Mouse (Mus musculus) forebrain, embryonic 10.5 days (tissue): ENCODE measurements around the gene Prss53. TPM values are rescaled to one million over a fixed set of nuclear protein-coding genes. Genes with fewer than 3 reads are reported as not detected.
"Not testable (repeated sequence)": the region's sequence is repeated elsewhere in the genome, so short reads cannot be mapped to it uniquely, and the experiment has no call there.

Source experiments
- DNase-seq: peaks from one replicate; pipeline ENCODE4 v3.0.0-alpha.2; 2017; ENCODE audit warnings: low spot score; ENCODE audit errors: extremely low spot score
- H3K27ac ChIP-seq: fragments of 300-500 bp; sonication (generic); 2 replicates; pipeline ENCODE4 v1.5.1; 2016; ENCODE audit warnings: mild to moderate bottlenecking
- H3K27me3 ChIP-seq: fragments of 300-500 bp; sonication (generic); 2 replicates; pipeline ENCODE4 v1.6.1; 2016; ENCODE audit warnings: mild to moderate bottlenecking; ENCODE audit not compliant: poor library complexity, severe bottlenecking
- H3K36me3 ChIP-seq: fragments of 300-500 bp; sonication (generic); replicated peaks from 2 replicates; pipeline ENCODE4 v1.6.1; 2016; ENCODE audit warnings: mild to moderate bottlenecking, moderate library complexity
- H3K4me1 ChIP-seq: fragments of 300-500 bp; sonication (generic); 2 replicates; pipeline ENCODE4 v1.6.1; 2016
- H3K4me3 ChIP-seq: fragments of 300-500 bp; sonication (generic); 2 replicates; pipeline ENCODE4 v1.5.1; 2016; ENCODE audit warnings: mild to moderate bottlenecking, moderate library complexity
- H3K9me3 ChIP-seq: fragments of 300-500 bp; sonication (generic); 2 replicates; pipeline ENCODE4 v1.6.1; 2016; ENCODE audit warnings: mild to moderate bottlenecking, moderate library complexity
- WGBS: fragments of 180-500 bp; shearing (Covaris S2); methylation state at CpG from one replicate; pipeline ENCODE4 v1.1.7; 2016; 5-methylcytosine and 5-hydroxymethylcytosine counted together
- polyA plus RNA-seq: library from polyadenylated mRNA; unstranded; fragments of >200 nt; fragmentation: Nextera tagmentation; extraction: Ambion mirVana; gene quantifications from 2 replicates; pipeline ENCODE4 v1.2.1, GENCODE M21; 2016

Gene Prss53
- polyA plus RNA-seq, 1 experiment from 2014 or later, result 0.32 TPM

DNA sequence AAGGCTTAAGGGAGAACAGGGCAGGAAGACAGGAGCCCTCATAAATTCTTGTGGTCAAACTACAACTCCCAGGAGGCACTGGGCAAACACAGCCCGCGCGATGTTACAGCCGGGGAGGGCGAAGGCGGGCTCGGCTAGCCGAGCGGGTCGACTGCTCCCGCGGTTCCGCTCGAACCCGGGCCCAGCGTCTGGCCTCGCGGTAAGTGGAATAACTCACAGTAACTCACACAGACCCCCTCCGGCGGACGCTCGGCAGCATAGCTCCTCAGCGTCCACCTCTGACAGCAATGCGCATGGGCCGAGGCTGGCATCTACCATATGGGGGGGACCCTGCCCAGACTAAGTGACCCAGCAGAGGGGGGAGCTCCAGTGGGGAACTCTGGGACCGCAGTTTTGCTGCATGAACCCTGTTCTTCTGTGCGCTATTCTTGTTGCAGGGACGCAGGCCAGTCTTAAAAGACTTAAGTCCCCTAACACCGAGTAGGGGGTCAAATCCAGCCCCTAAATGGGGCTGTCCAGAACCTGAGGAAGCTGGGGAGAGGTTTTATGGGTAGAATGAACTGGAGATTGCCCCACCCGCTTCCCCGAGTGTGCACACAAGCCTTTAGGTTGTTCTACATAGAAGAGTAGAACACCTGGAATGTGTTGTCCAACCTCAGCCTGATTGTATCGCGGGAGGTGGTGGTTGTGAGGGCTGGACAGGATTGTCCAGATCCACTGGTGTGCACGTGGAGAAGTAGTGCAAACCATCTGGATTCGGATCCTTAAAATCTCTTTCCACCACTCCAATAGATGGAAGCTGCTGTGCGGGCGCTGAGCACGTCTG, 13.4 kb upstream of the Prss53 start, which contains the start of gene Bckdk:
Bckdk (plus strand) TSS at position 112 of the 826 bp plus-strand sequence.
- H3K4me1 ChIP-seq, result peaks cover 15% of the 10 kb centered on the region
- WGBS, result 9% methylated on average over 38 of the region's 38 CpGs
- H3K36me3 ChIP-seq, result peaks cover 44% of the 10 kb centered on the region
- H3K4me3 ChIP-seq, result peak within 1 kb of the TSS; percentile 76
- peak within 1 kb of the TSS; percentile 93 for H3K27ac ChIP-seq
- no peaks in the 10 kb centered on the region for H3K9me3 ChIP-seq
- no peaks in the 10 kb centered on the region for H3K27me3 ChIP-seq
- peak; percentile 76 for DNase-seq

DNA sequence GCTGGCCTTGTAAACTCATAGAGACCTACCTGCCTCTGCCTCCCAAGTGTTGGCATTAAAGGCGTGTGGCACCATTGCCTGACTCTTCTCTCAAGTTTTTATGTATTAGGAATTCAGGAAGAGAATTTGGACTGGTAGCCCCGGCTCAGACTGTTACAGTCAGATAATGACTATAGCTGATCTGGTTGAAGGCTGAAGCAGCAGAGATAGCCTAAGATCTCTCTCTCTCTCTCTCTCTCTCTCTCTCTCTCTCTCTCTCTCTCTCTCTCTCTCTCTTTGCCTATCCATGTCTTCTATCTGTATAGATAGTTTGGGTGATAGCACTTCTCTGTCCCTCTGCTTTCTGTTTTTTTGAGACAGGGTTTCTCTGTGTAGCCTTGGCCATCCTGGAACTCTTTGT, 11.0 kb upstream of the Prss53 start:
- no peaks in the 10 kb centered on the region for H3K27me3 ChIP-seq
- no peak overlapping the region for H3K27ac ChIP-seq
- 84% methylated on average over 2 of the region's 2 CpGs for WGBS
- DNase-seq, result no peak
- H3K9me3 ChIP-seq, result no peaks in the 10 kb centered on the region
- H3K4me1 ChIP-seq, result peaks cover 15% of the 10 kb centered on the region
- H3K36me3 ChIP-seq, result peaks cover 20% of the 10 kb centered on the region
- no peak overlapping the region for H3K4me3 ChIP-seq

DNA sequence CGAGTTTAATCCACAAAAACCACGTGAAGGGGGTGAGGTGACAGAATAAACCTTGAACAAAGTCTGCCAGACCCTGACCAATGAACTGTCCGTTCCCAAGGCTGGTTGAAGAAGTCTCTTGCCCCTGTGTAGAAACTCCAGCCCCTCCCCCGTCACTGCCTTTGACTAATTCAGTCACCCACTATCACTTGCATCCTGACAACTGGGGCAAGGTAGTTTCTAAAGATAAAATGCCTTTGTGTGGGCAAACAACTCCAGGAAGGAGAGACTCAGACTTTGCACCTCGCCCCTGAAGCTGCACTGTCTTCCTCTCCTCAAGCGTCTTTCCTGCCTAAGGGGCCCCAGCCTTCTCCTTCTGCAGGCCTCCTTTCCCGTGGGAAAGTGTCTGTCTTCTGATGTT, 9.2 kb upstream of the Prss53 start:
- WGBS, result 45% methylated on average over 7 of the region's 7 CpGs
- Histone ChIP-seq H3K4me3 (no peak overlapping the region), H3K36me3 (peaks cover 2% of the 10 kb centered on the region), H3K27me3 (no peaks in the 10 kb centered on the region), H3K27ac (no peak overlapping the region), H3K9me3 (no peaks in the 10 kb centered on the region), H3K4me1 (peaks cover 19% of the 10 kb centered on the region)
- no peak for DNase-seq

DNA sequence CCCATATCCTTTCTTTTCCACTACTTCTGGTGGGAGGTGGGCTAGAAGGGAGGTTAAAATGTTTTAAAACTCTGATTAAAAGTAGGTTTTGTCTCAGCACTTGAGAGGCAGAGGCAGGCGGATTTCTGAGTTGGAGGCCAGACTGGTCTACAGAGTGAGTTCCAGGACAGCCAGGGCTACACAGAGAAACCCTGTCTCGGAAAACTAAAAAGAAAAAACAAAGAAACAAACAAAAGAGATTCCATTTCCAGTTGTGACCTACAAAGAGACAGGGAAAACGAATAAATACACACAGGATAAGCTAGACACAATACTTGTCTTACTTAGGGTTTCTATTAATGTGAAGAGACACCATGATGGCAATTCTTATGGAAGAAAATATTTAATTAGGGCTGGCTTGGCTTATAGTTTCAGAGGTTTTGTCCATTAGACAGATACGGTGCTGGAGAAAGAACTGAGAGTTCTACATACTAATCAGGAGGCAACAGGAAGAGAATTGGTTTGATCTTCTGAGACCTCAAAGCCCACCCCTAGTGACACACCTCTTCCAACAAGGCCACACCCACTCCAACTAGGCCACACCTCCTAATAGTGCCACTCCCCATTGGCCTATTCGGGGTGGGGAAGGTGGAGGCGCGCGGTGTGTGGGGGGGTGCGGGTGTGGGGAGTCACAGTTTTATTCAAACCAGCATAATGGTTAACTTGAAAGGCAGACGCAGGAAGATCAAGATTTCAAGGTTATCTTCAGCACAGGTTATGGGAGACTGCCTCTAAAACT, 7.6 kb upstream of the Prss53 start:
- DNase-seq, result no peak
- H3K36me3 ChIP-seq, result peaks cover 3% of the 10 kb centered on the region
- H3K27ac ChIP-seq, result no peak overlapping the region
- H3K9me3 ChIP-seq, result no peaks in the 10 kb centered on the region
- peaks cover 19% of the 10 kb centered on the region for H3K4me1 ChIP-seq
- 38% methylated on average over 10 of the region's 10 CpGs for WGBS
- no peak overlapping the region for H3K4me3 ChIP-seq
- no peaks in the 10 kb centered on the region for H3K27me3 ChIP-seq

DNA sequence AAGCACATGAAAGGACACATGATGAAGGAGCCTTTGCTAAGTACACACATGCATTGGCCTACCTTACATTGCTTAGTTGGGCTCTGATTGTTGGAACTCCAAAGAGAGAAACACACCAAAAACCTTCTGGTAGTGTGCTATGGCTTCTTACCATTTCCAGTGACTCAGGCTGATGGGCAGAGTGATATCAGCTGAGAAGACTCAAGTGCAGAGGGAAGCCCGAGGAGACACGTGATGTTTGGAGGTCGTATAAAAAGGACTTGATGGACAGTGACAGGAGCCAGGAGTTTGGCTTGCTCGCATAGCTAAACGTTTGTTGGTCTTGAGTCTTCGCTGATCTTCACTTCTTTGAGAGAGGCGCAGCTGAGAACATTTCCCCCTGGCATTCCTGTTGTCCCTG, 6.8 kb upstream of the Prss53 start:
- Histone ChIP-seq H3K27ac (no peak overlapping the region), H3K4me1 (peaks cover 19% of the 10 kb centered on the region), H3K4me3 (no peak overlapping the region), H3K36me3 (peaks cover 12% of the 10 kb centered on the region), H3K27me3 (no peaks in the 10 kb centered on the region), H3K9me3 (no peaks in the 10 kb centered on the region)
- 92% methylated on average over 7 of the region's 7 CpGs for WGBS
- no peak for DNase-seq

DNA sequence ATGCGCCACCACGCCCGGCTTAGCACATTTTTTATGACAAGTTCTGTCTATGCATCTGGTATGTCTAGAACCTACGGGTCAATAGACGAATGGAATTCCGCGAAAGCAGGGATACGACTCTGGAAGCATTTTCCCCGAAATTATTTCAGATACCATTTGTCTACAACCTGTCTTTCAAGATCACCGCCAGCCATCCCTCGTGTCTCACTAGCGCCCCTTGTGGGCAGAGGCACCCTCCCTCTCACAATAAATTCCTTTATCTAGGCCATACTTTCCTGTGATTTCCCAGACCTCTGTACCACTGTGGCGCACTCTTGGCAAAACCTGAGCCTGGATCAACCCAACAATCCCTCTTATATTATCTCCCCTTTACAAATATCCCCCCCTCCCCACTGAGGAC, 5.6 kb upstream of the Prss53 start:
- no peaks in the 10 kb centered on the region for H3K9me3 ChIP-seq
- H3K27me3 ChIP-seq, result no peaks in the 10 kb centered on the region
- peaks cover 23% of the 10 kb centered on the region for H3K36me3 ChIP-seq
- no peak overlapping the region for H3K27ac ChIP-seq
- peaks cover 19% of the 10 kb centered on the region for H3K4me1 ChIP-seq
- DNase-seq, result peak; percentile 50
- no peak overlapping the region for H3K4me3 ChIP-seq
- WGBS, result 61% methylated on average over 13 of the region's 13 CpGs

DNA sequence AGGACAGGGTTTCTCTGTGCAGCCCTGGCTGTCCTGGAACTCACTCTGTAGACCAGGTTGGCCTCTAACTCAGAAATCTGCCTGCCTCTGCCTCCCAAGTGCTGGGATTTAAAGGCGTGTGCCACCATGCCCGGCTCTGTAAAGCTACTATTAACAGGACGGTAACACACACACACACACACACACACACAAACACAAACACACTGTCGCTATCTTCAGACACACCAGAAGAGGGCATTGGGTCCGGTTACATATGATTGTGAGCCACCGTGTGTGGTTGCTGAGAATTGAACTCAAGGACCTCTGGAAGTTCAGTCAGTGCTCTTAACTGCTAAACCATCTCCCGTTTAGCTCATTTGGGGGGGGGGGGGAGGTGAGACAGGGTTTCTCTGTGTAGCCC, 5.1 kb upstream of the Prss53 start:
- 0 out of 2 replicates have a peak overlapping the region, but pooled peaks have one; percentile 78 for H3K27ac ChIP-seq
- H3K9me3 ChIP-seq, DNase-seq, H3K27me3 ChIP-seq: not testable (repeated sequence)
- WGBS, result 70% methylated on average over 7 of the region's 7 CpGs
- peaks cover 19% of the 10 kb centered on the region for H3K4me1 ChIP-seq
- H3K4me3 ChIP-seq, result peak overlapping the region; percentile 60
- H3K36me3 ChIP-seq, result peaks cover 27% of the 10 kb centered on the region

DNA sequence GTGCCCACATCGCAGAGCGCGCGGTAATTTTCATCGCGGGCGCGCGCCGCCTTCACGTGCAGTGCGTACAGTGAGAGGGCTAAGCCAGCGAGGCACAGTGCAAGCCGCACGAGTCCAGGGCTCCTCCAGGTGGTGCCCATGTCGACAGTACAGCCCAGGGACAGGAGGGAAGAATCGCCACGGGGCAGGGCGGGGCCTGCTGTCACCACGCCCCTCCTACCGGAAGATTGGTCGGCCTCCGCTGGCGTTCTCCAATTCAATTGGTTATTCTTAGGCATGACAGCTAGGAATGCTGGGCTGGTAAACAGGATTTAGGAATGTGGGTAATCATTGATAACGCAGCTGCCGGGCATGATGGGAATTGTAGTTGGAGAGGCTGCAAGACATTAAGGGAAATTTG, 4.7 kb upstream of the Prss53 start, which contains the start of the genes Gm21974 and Vkorc1:
Gm21974 (minus strand) TSS at position 13 of the 400 bp plus-strand sequence.
Vkorc1 (minus strand) TSS at position 176 of the 400 bp plus-strand sequence.
- H3K27ac ChIP-seq, result peak within 1 kb of the TSS; percentile 78
- H3K4me3 ChIP-seq, result peak within 1 kb of the TSS; percentile 60
- no peaks in the 10 kb centered on the region for H3K27me3 ChIP-seq
- under 1% methylated on average over 26 of the region's 26 CpGs for WGBS
- peak; percentile 90 for DNase-seq
- H3K36me3 ChIP-seq, result peaks cover 31% of the 10 kb centered on the region
- H3K9me3 ChIP-seq, result no peaks in the 10 kb centered on the region
- H3K4me1 ChIP-seq, result peaks cover 19% of the 10 kb centered on the region

DNA sequence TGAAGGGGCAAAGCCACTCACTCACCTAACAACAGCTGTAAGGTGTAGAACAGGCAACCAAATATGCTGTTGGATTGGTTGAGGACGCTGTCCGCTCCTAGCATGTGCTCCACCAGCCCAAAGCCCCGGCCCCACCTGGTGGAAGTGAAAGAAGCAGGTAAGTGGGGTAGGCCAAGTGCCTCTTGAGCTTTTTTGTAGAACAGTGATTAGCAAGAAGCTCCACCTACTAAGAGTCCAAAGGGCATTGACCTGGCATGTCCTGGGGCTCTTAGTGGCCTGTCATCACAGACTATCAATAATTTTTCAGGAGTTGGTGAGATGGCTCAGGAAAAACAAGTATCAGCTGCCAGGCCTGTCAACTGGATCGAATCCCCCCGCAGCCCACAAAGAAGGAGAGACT, 3.7 kb upstream of the Prss53 start:
- DNase-seq, result no peak
- WGBS, result 93% methylated on average over 5 of the region's 5 CpGs

DNA sequence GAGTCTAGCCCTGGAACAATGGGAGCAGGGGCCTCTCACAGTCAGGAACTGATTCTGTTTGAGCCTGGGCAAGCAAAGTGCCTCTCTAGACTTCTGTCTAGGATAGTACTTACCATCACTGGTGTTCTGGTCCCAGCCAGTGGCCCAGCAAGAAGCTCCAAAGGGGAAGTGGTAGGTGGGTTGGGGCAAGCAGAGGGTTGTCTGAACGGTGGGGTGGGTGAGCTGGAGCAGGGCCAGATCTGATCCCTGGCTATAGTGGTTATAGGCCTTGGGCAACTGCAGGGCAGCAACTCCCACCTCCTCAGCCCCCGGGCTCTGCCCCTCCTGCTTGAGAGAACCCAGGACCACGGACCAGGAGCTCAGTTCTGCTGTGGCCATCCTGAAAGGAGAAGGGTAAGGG, 1.9 kb downstream of the Prss53 start:
- no peaks in the 10 kb centered on the region for H3K9me3 ChIP-seq
- H3K27ac ChIP-seq, result no peak overlapping the region
- no peaks in the 10 kb centered on the region for H3K27me3 ChIP-seq
- H3K36me3 ChIP-seq, result peaks cover 97% of the 10 kb centered on the region
- WGBS, result 81% methylated on average over 3 of the region's 3 CpGs
- no peak for DNase-seq
- H3K4me3 ChIP-seq, result no peak overlapping the region
- peaks cover 13% of the 10 kb centered on the region for H3K4me1 ChIP-seq

More for the DNA sequence above, 3.7 kb upstream of the Prss53 start:
- Histone ChIP-seq H3K9me3 (no peaks in the 10 kb centered on the region), H3K4me1 (peaks cover 19% of the 10 kb centered on the region), H3K4me3 (peak overlapping the region; percentile 60), H3K36me3 (peaks cover 41% of the 10 kb centered on the region), H3K27me3 (no peaks in the 10 kb centered on the region), H3K27ac (no peak overlapping the region)

DNA sequence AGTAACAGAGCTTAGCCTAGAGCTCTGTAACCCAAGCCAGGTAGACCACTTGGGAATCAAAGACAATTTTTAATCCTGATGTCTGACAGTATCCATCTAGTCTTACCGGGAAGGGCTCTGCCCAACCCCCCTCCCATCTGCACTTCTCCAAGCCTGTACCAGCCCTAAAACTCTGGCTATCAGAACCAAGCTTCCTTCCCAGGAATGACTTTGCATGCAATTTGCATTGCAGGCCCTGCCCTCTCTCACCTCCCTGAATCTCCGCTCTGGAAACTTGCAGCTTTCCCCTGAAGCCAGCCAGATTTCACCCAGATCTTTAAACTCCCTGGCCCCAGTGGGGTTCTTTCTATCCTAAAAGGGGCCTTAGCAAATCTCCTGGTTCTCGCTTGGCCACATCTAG, 3.0 kb downstream of the Prss53 start:
- Histone ChIP-seq H3K9me3 (no peaks in the 10 kb centered on the region), H3K27me3 (no peaks in the 10 kb centered on the region), H3K27ac (no peak overlapping the region), H3K4me1 (peaks cover 15% of the 10 kb centered on the region), H3K36me3 (peaks cover 98% of the 10 kb centered on the region), H3K4me3 (no peak overlapping the region)
- DNase-seq, result no peak
- 89% methylated on average over 3 of the region's 3 CpGs for WGBS

DNA sequence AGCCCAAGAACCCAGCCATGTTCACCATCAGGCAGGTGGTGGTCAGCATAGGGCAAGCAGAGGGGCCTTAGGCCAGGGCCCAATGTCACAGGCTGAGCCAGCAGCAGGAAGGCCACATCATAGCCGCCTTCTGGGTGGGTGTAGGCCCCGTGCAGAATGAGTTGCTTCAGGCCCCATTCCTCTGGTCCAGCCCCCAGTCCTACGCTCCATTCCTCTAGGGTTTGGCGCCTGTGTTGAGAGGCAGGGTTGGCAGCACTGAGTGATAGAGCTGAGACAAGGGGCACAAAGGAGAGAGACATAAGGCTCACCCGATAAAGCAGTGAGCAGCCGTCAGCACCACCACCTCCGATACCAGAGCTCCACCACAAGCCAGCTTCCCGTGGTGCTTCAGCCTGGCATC, 3.6 kb downstream of the Prss53 start:
- no peaks in the 10 kb centered on the region for H3K9me3 ChIP-seq
- H3K27ac ChIP-seq, result no peak overlapping the region
- DNase-seq, result no peak
- no peaks in the 10 kb centered on the region for H3K27me3 ChIP-seq
- 93% methylated on average over 8 of the region's 8 CpGs for WGBS
- H3K36me3 ChIP-seq, result peaks cover 98% of the 10 kb centered on the region
- H3K4me1 ChIP-seq, result peaks cover 19% of the 10 kb centered on the region
- no peak overlapping the region for H3K4me3 ChIP-seq

DNA sequence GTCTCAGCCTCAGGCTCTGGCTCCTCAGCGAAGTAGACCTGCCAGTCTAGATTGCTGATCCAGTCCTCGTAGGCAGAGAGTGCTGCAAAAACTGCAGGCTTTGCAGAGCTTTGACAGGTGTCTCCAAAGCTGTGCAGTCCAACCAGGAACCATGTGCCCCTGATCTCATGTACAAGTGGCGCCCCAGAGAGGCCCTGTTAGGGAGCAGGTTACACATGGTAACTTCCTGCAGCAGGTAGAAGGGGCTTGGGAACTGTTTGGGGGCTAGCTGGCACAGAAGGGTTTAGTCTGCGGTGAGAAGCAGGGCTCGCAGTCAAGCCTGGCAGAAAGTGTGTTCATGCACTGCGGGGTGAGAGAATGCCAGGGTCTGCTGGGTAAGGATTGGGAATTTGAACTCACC, 4.2 kb downstream of the Prss53 start:
- no peak for DNase-seq
- H3K4me3 ChIP-seq, result no peak overlapping the region
- 92% methylated on average over 6 of the region's 6 CpGs for WGBS
- H3K27ac ChIP-seq, result no peak overlapping the region
- no peaks in the 10 kb centered on the region for H3K27me3 ChIP-seq
- H3K9me3 ChIP-seq, result no peaks in the 10 kb centered on the region
- peaks cover 19% of the 10 kb centered on the region for H3K4me1 ChIP-seq
- H3K36me3 ChIP-seq, result peaks cover 98% of the 10 kb centered on the region
